Mouse (Mus musculus) intestine, embryonic 16.5 days (tissue): ENCODE data around the gene Hoxa6. TPM values are rescaled to one million over a fixed set of nuclear protein-coding genes. Genes with fewer than 3 reads are reported as not detected.

Experiments
- ATAC-seq: fragments of 200-750 bp; cut with Nextera tagmentation; 2 replicates; pipeline ENCODE4 v1.8.0; 2017; ENCODE audit warnings: moderate TSS enrichment, moderate library complexity
- H3K27ac ChIP-seq: fragments of 300-500 bp; sonication (generic); 2 replicates; pipeline ENCODE4 v1.5.1; 2014; ENCODE audit warnings: mild to moderate bottlenecking, low read length
- H3K27me3 ChIP-seq: fragments of 300-500 bp; sonication (generic); replicated peaks from 2 replicates; pipeline ENCODE4 v1.6.1; 2014; ENCODE audit warnings: low read length, control low read depth, mixed read lengths; ENCODE audit not compliant: control insufficient read depth, insufficient read depth
- H3K36me3 ChIP-seq: fragments of 300-500 bp; sonication (generic); 2 replicates; pipeline ENCODE4 v1.6.1; 2014; ENCODE audit warnings: low read length, control low read depth; ENCODE audit not compliant: control insufficient read depth, insufficient read depth
- H3K4me1 ChIP-seq: fragments of 300-500 bp; sonication (generic); 2 replicates; pipeline ENCODE4 v1.6.1; 2014; ENCODE audit warnings: low read length, control low read depth, mixed read lengths; ENCODE audit not compliant: control insufficient read depth, insufficient read depth
- H3K4me2 ChIP-seq: fragments of 300-500 bp; sonication (generic); 2 replicates; pipeline ENCODE4 v1.6.1; 2014; ENCODE audit warnings: low read depth, low read length, control low read depth
- H3K4me3 ChIP-seq: fragments of 300-500 bp; sonication (generic); 2 replicates; pipeline ENCODE4 v1.5.1; 2014; ENCODE audit warnings: mild to moderate bottlenecking, low read length
- H3K9ac ChIP-seq: fragments of 300-500 bp; sonication (generic); 2 replicates; pipeline ENCODE4 v1.6.1; 2014; ENCODE audit warnings: low read depth, low read length
- H3K9me3 ChIP-seq: fragments of 300-500 bp; sonication (generic); 2 replicates; pipeline ENCODE4 v1.6.1; 2016; ENCODE audit warnings: low read length, control low read depth; ENCODE audit not compliant: control insufficient read depth
- WGBS: fragments of 180-500 bp; shearing (Covaris S2); extraction: QIAGEN DNeasy Blood & Tissue Kit; methylation state at CpG from one replicate; pipeline ENCODE4 v1.1.7; 2014; 5-methylcytosine and 5-hydroxymethylcytosine counted together
- polyA plus RNA-seq: library from polyadenylated mRNA; unstranded; fragments of >200 nt; fragmentation: Nextera tagmentation; extraction: Ambion mirVana; gene quantifications from 2 replicates; pipeline ENCODE4 v1.2.1, GENCODE M21; 2015

The Hoxa6 gene
- polyA plus RNA-seq, 1 experiment from 2014 or later: 1.2 TPM

- Histone ChIP-seq H3K4me2 (peak overlapping the region; percentile 30; the same call in 1 of the 2 replicates), H3K9ac (peak overlapping the region; percentile 33; the same call in 1 of the 2 replicates), H3K36me3 (no peaks in the 10 kb centered on the region), H3K9me3 (no peaks in the 10 kb centered on the region), H3K4me1 (peaks cover 6% of the 10 kb centered on the region; the same call in 1 of the 2 replicates), H3K4me3 (peak overlapping the region; percentile 12; the same call in 1 of the 2 replicates), H3K27ac (no peak overlapping the region), H3K27me3 (peaks cover 86% of the 10 kb centered on the region)
- ATAC-seq: no peak
- 38% methylated on average over 13 of the region's 13 CpGs for WGBS
Measured at GRCm38 (mm10) chr6:52222729-52223128, 14.2 kb upstream of the Hoxa6 start.

GRCm38 (mm10) chr6:52221993-52222685 is 13.6 kb upstream of the Hoxa6 start:
- 15% methylated on average over 21 of the region's 21 CpGs for WGBS
- Histone ChIP-seq H3K27me3 (peaks cover 85% of the 10 kb centered on the region), H3K4me2 (peak overlapping the region; percentile 91), H3K36me3 (no peaks in the 10 kb centered on the region), H3K9me3 (no peaks in the 10 kb centered on the region), H3K9ac (peak overlapping the region; percentile 44; the same call in 1 of the 2 replicates), H3K4me1 (peaks cover 8% of the 10 kb centered on the region), H3K4me3 (peak overlapping the region; percentile 58), H3K27ac (no peak overlapping the region)
- ATAC-seq: peak; percentile 9; the same call in 1 of the 2 replicates

GRCm38 (mm10) chr6:52221337-52221992 is 12.9 kb upstream of the Hoxa6 start, which contains the start of gene Hoxa7:
Hoxa7 (minus strand) TSS chr6:52221854.
- Histone ChIP-seq H3K9ac (peak within 1 kb of the TSS; percentile 70), H3K27me3 (peaks cover 85% of the 10 kb centered on the region), H3K4me1 (peaks cover 13% of the 10 kb centered on the region), H3K27ac (peak within 1 kb of the TSS; percentile 57), H3K9me3 (no peaks in the 10 kb centered on the region), H3K4me2 (peak within 1 kb of the TSS; percentile 91), H3K4me3 (peak within 1 kb of the TSS; percentile 58), H3K36me3 (no peaks in the 10 kb centered on the region)
- under 1% methylated on average over 46 of the region's 46 CpGs for WGBS
- peak; percentile 59 for ATAC-seq

- no peak for ATAC-seq
- no peak overlapping the region; the same call in 1 of the 2 replicates for H3K27ac ChIP-seq
Measured at GRCm38 (mm10) chr6:52220865-52221310, 12.4 kb upstream of the Hoxa6 start.

GRCm38 (mm10) chr6:52220003-52220864 is 11.7 kb upstream of the Hoxa6 start:
- Histone ChIP-seq H3K4me2 (peak overlapping the region; percentile 91), H3K9ac (peak overlapping the region; percentile 56)
- no peak for ATAC-seq

More at GRCm38 (mm10) chr6:52220865-52221310, 12.4 kb upstream of the Hoxa6 start:
- Histone ChIP-seq H3K4me1 (peaks cover 16% of the 10 kb centered on the region), H3K4me2 (peak overlapping the region; percentile 91), H3K9me3 (no peaks in the 10 kb centered on the region), H3K36me3 (no peaks in the 10 kb centered on the region), H3K27me3 (peaks cover 85% of the 10 kb centered on the region), H3K4me3 (peak overlapping the region; percentile 58), H3K9ac (peak overlapping the region; percentile 70)
- 24% methylated on average over 12 of the region's 12 CpGs for WGBS

GRCm38 (mm10) chr6:52219234-52219942 is 10.9 kb upstream of the Hoxa6 start:
- Histone ChIP-seq H3K36me3 (no peaks in the 10 kb centered on the region), H3K4me1 (peaks cover 20% of the 10 kb centered on the region), H3K27ac (no peak overlapping the region; the same call in 1 of the 2 replicates), H3K9me3 (no peaks in the 10 kb centered on the region), H3K27me3 (peaks cover 86% of the 10 kb centered on the region), H3K9ac (no peak overlapping the region), H3K4me3 (no peak overlapping the region), H3K4me2 (no peak overlapping the region)
- no peak for ATAC-seq
- 48% methylated on average over 9 of the region's 9 CpGs for WGBS

More at GRCm38 (mm10) chr6:52220003-52220864, 11.7 kb upstream of the Hoxa6 start:
- Histone ChIP-seq H3K4me3 (peak overlapping the region; percentile 58), H3K9me3 (no peaks in the 10 kb centered on the region), H3K4me1 (peaks cover 20% of the 10 kb centered on the region), H3K36me3 (no peaks in the 10 kb centered on the region), H3K27me3 (peaks cover 84% of the 10 kb centered on the region), H3K27ac (peak overlapping the region; percentile 37)
- 37% methylated on average over 32 of the region's 32 CpGs for WGBS

GRCm38 (mm10) chr6:52218643-52219215 is 10.2 kb upstream of the Hoxa6 start:
- Histone ChIP-seq H3K36me3 (no peaks in the 10 kb centered on the region), H3K27ac (no peak overlapping the region), H3K4me1 (peaks cover 21% of the 10 kb centered on the region), H3K4me3 (no peak overlapping the region), H3K9me3 (no peaks in the 10 kb centered on the region), H3K4me2 (no peak overlapping the region), H3K9ac (0 out of 2 replicates have a peak overlapping the region, but pooled peaks have one; percentile 63), H3K27me3 (peaks cover 84% of the 10 kb centered on the region)
- ATAC-seq: no peak
- 28% methylated on average over 14 of the region's 14 CpGs for WGBS

- H3K4me3 ChIP-seq: peak overlapping the region; percentile 55
Measured at GRCm38 (mm10) chr6:52217895-52218642, 9.5 kb upstream of the Hoxa6 start.

More at GRCm38 (mm10) chr6:52217895-52218642, 9.5 kb upstream of the Hoxa6 start:
- H3K4me1 ChIP-seq: peaks cover 24% of the 10 kb centered on the region
- no peaks in the 10 kb centered on the region for H3K36me3 ChIP-seq
- peak overlapping the region; percentile 75 for H3K4me2 ChIP-seq
- WGBS: 19% methylated on average over 23 of the region's 23 CpGs
- no peaks in the 10 kb centered on the region for H3K9me3 ChIP-seq
- peaks cover 85% of the 10 kb centered on the region for H3K27me3 ChIP-seq
- ATAC-seq: no peak
- peak overlapping the region; percentile 63 for H3K9ac ChIP-seq
- 0 out of 2 replicates have a peak overlapping the region, but pooled peaks have one; percentile 12 for H3K27ac ChIP-seq
